Mouse (Mus musculus) MEL (cell line): Measurements from ENCODE around the gene Anxa2. TPM values are rescaled to one million over a fixed set of nuclear protein-coding genes. Genes with fewer than 3 reads are reported as not detected.
A peak's percentile ranks its signal among the peaks of the same experiment; 100 is the strongest.

Experiments used
- DNase-seq: peaks from one replicate; pipeline ENCODE4 v3.0.0; 2011; ENCODE audit warnings: low read depth, low spot score
- H3K27ac ChIP-seq: 2 replicates; pipeline ENCODE4 v1.5.1; 2012; ENCODE audit warnings: low read depth, mild to moderate bottlenecking, control low read depth, low read length, moderate library complexity; ENCODE audit not compliant: control insufficient read depth
- H3K27me3 ChIP-seq, 2 experiments: fragments of 150-350 bp in 1 of 2; sonication (generic) in 1 of 2; 2 replicates each; pipeline ENCODE4 v1.6.1; 2012; ENCODE audit warnings: low read length in 2 of 2, mild to moderate bottlenecking in 2 of 2, improper control_type of control experiment in 1 of 2, moderate library complexity in 1 of 2; ENCODE audit not compliant: insufficient read depth in 2 of 2, control insufficient read depth in 1 of 2
- H3K36me3 ChIP-seq, 2 experiments: 2 replicates each; pipeline ENCODE4 v1.6.1; 2012 to 2014; ENCODE audit warnings: low read length in 2 of 2, improper control_type of control experiment in 1 of 2, inconsistent platforms in 1 of 2, mild to moderate bottlenecking in 1 of 2; ENCODE audit not compliant: insufficient read depth in 2 of 2, control insufficient read depth in 1 of 2
- H3K4me1 ChIP-seq, 2 experiments: fragments of 150-350 bp in 1 of 2; sonication (generic) in 1 of 2; 2 replicates each; pipeline ENCODE4 v1.6.1; 2012; ENCODE audit warnings: low read length in 2 of 2, improper control_type of control experiment in 1 of 2, mild to moderate bottlenecking in 1 of 2; ENCODE audit not compliant: insufficient read depth in 2 of 2, control insufficient read depth in 1 of 2
- H3K4me3 ChIP-seq, 2 experiments: fragments of 150-350 bp in 1 of 2; sonication (generic) in 1 of 2; 2 replicates each; pipeline ENCODE4 v1.5.1; 2012; ENCODE audit warnings: low read depth in 2 of 2, low read length in 2 of 2, mild to moderate bottlenecking in 2 of 2, moderate library complexity in 2 of 2, control low read depth in 1 of 2, improper control_type of control experiment in 1 of 2; ENCODE audit not compliant: control insufficient read depth in 1 of 2, insufficient read depth in 1 of 2
- H3K79me2 ChIP-seq: 2 replicates; pipeline ENCODE4 v1.6.1; 2012; ENCODE audit warnings: mild to moderate bottlenecking, low read length, moderate library complexity; ENCODE audit not compliant: control insufficient read depth, poor library complexity, insufficient read depth
- H3K9ac ChIP-seq: 2 replicates; pipeline ENCODE4 v1.6.1; 2012; ENCODE audit warnings: low read depth, mild to moderate bottlenecking, control low read depth, low read length, moderate library complexity; ENCODE audit not compliant: control insufficient read depth, poor library complexity, severe bottlenecking
- H3K9me3 ChIP-seq: fragments of 150-350 bp; sonication (generic); replicated peaks from 2 replicates; pipeline ENCODE4 v1.6.1; 2012; ENCODE audit warnings: mild to moderate bottlenecking, low read length, improper control_type of control experiment, moderate library complexity; ENCODE audit not compliant: insufficient read depth
- BHLHE40 ChIP-seq: IDR thresholded peaks from 2 replicates; pipeline ENCODE4 v1.6.1; 2012; ENCODE audit warnings: low read depth, mild to moderate bottlenecking, inconsistent platforms, low read length, improper control_type of control experiment, borderline replicate concordance
- CHD1 ChIP-seq: IDR thresholded peaks from 2 replicates; pipeline ENCODE4 v1.6.1; 2012; ENCODE audit warnings: low read depth, mild to moderate bottlenecking, inconsistent platforms, low read length, improper control_type of control experiment
- CHD2 ChIP-seq: IDR thresholded peaks from 2 replicates; pipeline ENCODE4 v1.6.1; 2011; ENCODE audit warnings: low read length, improper control_type of control experiment
- CTCF ChIP-seq, 3 experiments: IDR thresholded peaks in 2 of 3; conservative IDR thresholded peaks in 1 of 3; 2 replicates each; pipeline ENCODE4 v1.5.1; 2011 to 2012; ENCODE audit warnings: low read length in 3 of 3, low read depth in 2 of 3, mild to moderate bottlenecking in 2 of 3, improper control_type of control experiment in 1 of 3, inconsistent platforms in 1 of 3, mixed read lengths in 1 of 3, moderate library complexity in 1 of 3; ENCODE audit not compliant: control insufficient read depth in 1 of 3, insufficient read depth in 1 of 3, poor library complexity in 1 of 3, severe bottlenecking in 1 of 3
- EP300 ChIP-seq, 2 experiments: IDR thresholded peaks; 2 replicates each; pipeline ENCODE4 v1.6.1; 2011; ENCODE audit warnings: improper control_type of control experiment in 2 of 2, low read length in 2 of 2, low read depth in 1 of 2, mild to moderate bottlenecking in 1 of 2
- GABPA ChIP-seq: IDR thresholded peaks from 2 replicates; pipeline ENCODE4 v1.6.1; 2012; ENCODE audit warnings: low read depth, mild to moderate bottlenecking, inconsistent platforms, low read length, improper control_type of control experiment, moderate library complexity
- HCFC1 ChIP-seq: IDR thresholded peaks from 2 replicates; pipeline ENCODE4 v1.6.1; 2012; ENCODE audit warnings: low read depth, mild to moderate bottlenecking, inconsistent platforms, low read length, improper control_type of control experiment, moderate library complexity
- JUND ChIP-seq: IDR thresholded peaks from 2 replicates; pipeline ENCODE4 v1.6.1; 2011; ENCODE audit warnings: low read depth, mild to moderate bottlenecking, improper control_type of control experiment, low read length
- MAX ChIP-seq: IDR thresholded peaks from 2 replicates; pipeline ENCODE4 v1.6.1; 2011; ENCODE audit warnings: low read length, improper control_type of control experiment
- MEF2A ChIP-seq: IDR thresholded peaks from 2 replicates; pipeline ENCODE4 v1.6.1; 2014; ENCODE audit warnings: low read depth, mild to moderate bottlenecking, inconsistent platforms, low read length, improper control_type of control experiment; ENCODE audit not compliant: poor library complexity, insufficient replicate concordance, severe bottlenecking; ENCODE audit errors: extremely low read depth
- MXI1 ChIP-seq: IDR thresholded peaks from 2 replicates; pipeline ENCODE4 v1.6.1; 2011; ENCODE audit warnings: mild to moderate bottlenecking, low read depth, low read length, improper control_type of control experiment
- MYB ChIP-seq: IDR thresholded peaks from 2 replicates; pipeline ENCODE4 v1.6.1; 2011; ENCODE audit warnings: mild to moderate bottlenecking, low read depth, low read length, improper control_type of control experiment
- MYC ChIP-seq: IDR thresholded peaks from 2 replicates; pipeline ENCODE4 v1.6.1; 2011; ENCODE audit warnings: low read depth, mild to moderate bottlenecking, low read length, improper control_type of control experiment, moderate library complexity
- NELFE ChIP-seq: IDR thresholded peaks from 2 replicates; pipeline ENCODE4 v1.6.1; 2011; ENCODE audit warnings: low read depth, low read length, improper control_type of control experiment
- POLR2A ChIP-seq, 2 experiments: IDR thresholded peaks; 2 replicates each; pipeline ENCODE4 v1.6.1; 2011 to 2012; ENCODE audit warnings: low read length in 2 of 2, mild to moderate bottlenecking in 2 of 2, control low read depth in 1 of 2, improper control_type of control experiment in 1 of 2, low read depth in 1 of 2, moderate library complexity in 1 of 2; ENCODE audit not compliant: control insufficient read depth in 1 of 2, insufficient read depth in 1 of 2, poor library complexity in 1 of 2
- RAD21 ChIP-seq: IDR thresholded peaks from 2 replicates; pipeline ENCODE4 v1.6.1; 2011; ENCODE audit warnings: mild to moderate bottlenecking, low read depth, low read length, improper control_type of control experiment
- RCOR1 ChIP-seq: IDR thresholded peaks from 2 replicates; pipeline ENCODE4 v1.6.1; 2012; ENCODE audit warnings: low read depth, mild to moderate bottlenecking, inconsistent platforms, low read length, improper control_type of control experiment
- SMC3 ChIP-seq: IDR thresholded peaks from 2 replicates; pipeline ENCODE4 v1.6.1; 2011; ENCODE audit warnings: low read depth, low read length, improper control_type of control experiment
- TAL1 ChIP-seq: IDR thresholded peaks from 2 replicates; pipeline ENCODE4 v1.6.1; 2012; ENCODE audit warnings: mild to moderate bottlenecking, inconsistent platforms, low read length, moderate library complexity, mixed read lengths
- TCF12 ChIP-seq: IDR thresholded peaks from 2 replicates; pipeline ENCODE4 v1.6.1; 2014; ENCODE audit warnings: low read depth, mild to moderate bottlenecking, inconsistent platforms, low read length, improper control_type of control experiment, moderate library complexity
- USF1 ChIP-seq: IDR thresholded peaks from 2 replicates; pipeline ENCODE4 v1.6.1; 2014; ENCODE audit warnings: low read depth, mild to moderate bottlenecking, inconsistent platforms, low read length, improper control_type of control experiment, moderate library complexity
- USF2 ChIP-seq, 2 experiments: IDR thresholded peaks; 2 replicates each; pipeline ENCODE4 v1.6.1; 2011 to 2012; ENCODE audit warnings: improper control_type of control experiment in 2 of 2, low read length in 2 of 2, borderline replicate concordance in 1 of 2, inconsistent platforms in 1 of 2, low read depth in 1 of 2, mild to moderate bottlenecking in 1 of 2; ENCODE audit not compliant: insufficient read depth in 1 of 2
- ZC3H11A ChIP-seq: IDR thresholded peaks from 2 replicates; pipeline ENCODE4 v1.6.1; 2012; ENCODE audit warnings: low read depth, mild to moderate bottlenecking, inconsistent platforms, low read length, improper control_type of control experiment
- ZNF384 ChIP-seq: IDR thresholded peaks from 2 replicates; pipeline ENCODE4 v1.6.1; 2012; ENCODE audit warnings: low read depth, mild to moderate bottlenecking, inconsistent platforms, low read length, improper control_type of control experiment
- polyA plus RNA-seq, 2 experiments: library from polyadenylated mRNA; stranded (reverse) in 1 of 2; unstranded in 1 of 2; fragments of >175 nt in 1 of 2; fragments of >200 nt in 1 of 2; gene quantifications; 2 replicates each; pipeline versions ENCODE4 v1.2.1 to v1.2.4; 2012; ENCODE audit warnings: low replicate concordance in 2 of 2, low read depth in 1 of 2; ENCODE audit not compliant: insufficient read length in 2 of 2, insufficient read depth in 1 of 2, missing spikeins in 1 of 2
- total RNA-seq: library from RNA; depleted of rRNA; stranded (reverse); fragments of 300-350 nt; gene quantifications from 2 replicates; pipeline ENCODE4 v1.2.3, GENCODE M21; 2012

Gene Anxa2
- total and polyA plus RNA-seq, 3 experiments, result 33.9 to 190 TPM; not detected in 1

GRCm38 (mm10) chr9:69492809-69493208 is 39.4 kb downstream of the Anxa2 start:
- no peaks in the 10 kb centered on the region for H3K9me3 ChIP-seq
- no peaks in the 10 kb centered on the region; a peak in 1 of 4 replicates for H3K27me3 ChIP-seq
- TF ChIP-seq CTCF (IDR thresholded peaks at IDR 0.05 in 2 of 3, conservative IDR thresholded peaks at IDR 0.05 in 1 of 3; ENCODE audit: control insufficient read depth in 1 of 3, insufficient read depth in 1 of 3, low read depth in 2 of 3, low read length in 3 of 3, poor library complexity in 1 of 3, severe bottlenecking in 1 of 3) (peak; percentile 31 to 55 (median 39); a peak in 5 of 6 replicates), MYB (no peak), CHD2 (no peak), MEF2A (no peak)
- H3K27ac ChIP-seq, result no peak overlapping the region
- H3K79me2 ChIP-seq, result no peaks in the 10 kb centered on the region
- peak; percentile 35 for DNase-seq
- H3K9ac ChIP-seq, result no peak overlapping the region
- H3K4me1 ChIP-seq, result peaks cover 0 to 4% of the 10 kb centered on the region in 2 experiments; a peak in 1 of 4 replicates
- no peaks in the 10 kb centered on the region for H3K36me3 ChIP-seq
- H3K4me3 ChIP-seq, result no peak overlapping the region

- Histone ChIP-seq H3K27me3 (peaks cover 1 to 3% of the 10 kb centered on the region in 2 experiments; a peak in 3 of 4 replicates), H3K36me3 (no peaks in the 10 kb centered on the region)
- TF ChIP-seq NELFE (no peak), MXI1 (no peak), BHLHE40 (0 out of 2 replicates have a peak, but pooled peaks have one; percentile 17), SMC3 (peak; percentile 93), EP300 (IDR thresholded peaks at IDR 0.05; ENCODE audit: low read depth in 1 of 2, low read length in 2 of 2) (no peak), RAD21 (peak; percentile 70), ZNF384 (0 out of 2 replicates have a peak, but pooled peaks have one; percentile 21), ZC3H11A (peak; percentile 69), CTCF (IDR thresholded peaks at IDR 0.05 in 2 of 3, conservative IDR thresholded peaks at IDR 0.05 in 1 of 3; ENCODE audit: control insufficient read depth in 1 of 3, insufficient read depth in 1 of 3, low read depth in 2 of 3, low read length in 3 of 3, poor library complexity in 1 of 3, severe bottlenecking in 1 of 3) (peak; percentile 85 to 95 (median 88))
- TF ChIP-seq, all 39 proteins: peak for 6
- Histone ChIP-seq H3K4me1 (no peaks in the 10 kb centered on the region), H3K27ac (no peak overlapping the region), H3K79me2 (no peaks in the 10 kb centered on the region), H3K4me3 (no peak overlapping the region), H3K9ac (no peak overlapping the region), H3K9me3 (no peaks in the 10 kb centered on the region)
- DNase-seq, result peak; percentile 75
These were observed 49.1 kb downstream of the Anxa2 start for GRCm38 (mm10) chr9:69502504-69502903.

- no peaks in the 10 kb centered on the region for H3K9me3 ChIP-seq
- H3K27me3 ChIP-seq, result peaks cover 1 to 3% of the 10 kb centered on the region in 2 experiments; a peak in 3 of 4 replicates
- no peaks in the 10 kb centered on the region for H3K4me1 ChIP-seq
- no peak overlapping the region for H3K4me3 ChIP-seq
- H3K9ac ChIP-seq, result no peak overlapping the region
- DNase-seq, result peak; percentile 64
- no peaks in the 10 kb centered on the region for H3K79me2 ChIP-seq
- no peak overlapping the region for H3K27ac ChIP-seq
- no peaks in the 10 kb centered on the region for H3K36me3 ChIP-seq
- TF ChIP-seq CHD2 (no peak), EP300 (IDR thresholded peaks at IDR 0.05; ENCODE audit: low read depth in 1 of 2, low read length in 2 of 2) (no peak), CHD1 (no peak), RAD21 (peak; percentile 91), MAX (no peak), NELFE (no peak), MYC (no peak), USF1 (no peak), POLR2A (IDR thresholded peaks at IDR 0.05; ENCODE audit: control insufficient read depth in 1 of 2, insufficient read depth in 1 of 2, low read depth in 1 of 2, low read length in 2 of 2, poor library complexity in 1 of 2) (no peak), TCF12 (no peak), TAL1 (no peak), GABPA (no peak), ZNF384 (peak; percentile 92), HCFC1 (no peak), RCOR1 (no peak), ZC3H11A (peak; percentile 69), USF2 (IDR thresholded peaks at IDR 0.05; ENCODE audit: borderline replicate concordance in 1 of 2, insufficient read depth in 1 of 2, low read depth in 1 of 2, low read length in 2 of 2) (no peak), JUND (no peak)
These were observed 52.2 kb downstream of the Anxa2 start for GRCm38 (mm10) chr9:69505611-69506010.
